Mouse (Mus musculus): ENCODE measurements around the gene Abt1. TPM values are rescaled to one million over a fixed set of nuclear protein-coding genes. Genes with fewer than 3 reads are reported as not detected.

The Abt1 gene
- polyA plus RNA-seq, 1 experiment from 2014 or later, result 11.9 TPM

DNA sequence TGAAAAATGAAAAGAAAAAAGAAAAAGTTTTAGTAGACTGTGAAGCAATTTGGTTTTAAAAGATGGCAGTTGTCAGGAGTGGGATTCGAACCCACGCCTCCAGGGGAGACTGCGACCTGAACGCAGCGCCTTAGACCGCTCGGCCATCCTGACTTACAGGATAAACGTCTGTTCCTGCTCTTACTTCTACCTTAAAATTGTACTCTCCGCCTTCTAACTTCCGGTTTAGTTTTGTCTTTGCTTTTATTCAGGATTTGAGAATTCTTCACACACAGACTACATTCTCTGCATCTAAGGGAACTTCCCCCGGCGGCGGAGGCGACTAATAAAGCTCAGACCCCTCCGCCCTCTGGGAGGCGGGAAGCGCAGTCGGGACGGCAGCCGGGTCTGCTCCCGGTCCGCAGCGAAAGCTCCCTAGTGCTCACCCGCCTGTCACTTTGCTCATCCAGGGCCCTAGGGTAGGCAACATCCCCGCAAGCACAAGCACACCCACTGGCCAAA lies 29.7 kb upstream of the Abt1 start:
- H3K27ac ChIP-seq, result peak overlapping the region; percentile 94
- H3K4me1 ChIP-seq, result no peaks in the 10 kb centered on the region
- peak overlapping the region; percentile 67 for H3K4me3 ChIP-seq
- H3K4me2 ChIP-seq, result peak overlapping the region; percentile 48
- WGBS, result under 1% methylated on average over 25 of the region's 25 CpGs
- no peaks in the 10 kb centered on the region for H3K27me3 ChIP-seq
- peak; percentile 80 for ATAC-seq (ENCODE audit: insufficient number of reproducible peaks, low FRiP score, low TSS enrichment, low read depth)
- H3K9me3 ChIP-seq, result no peaks in the 10 kb centered on the region
- H3K36me3 ChIP-seq, result no peaks in the 10 kb centered on the region
- peak overlapping the region; percentile 57 for H3K9ac ChIP-seq

DNA sequence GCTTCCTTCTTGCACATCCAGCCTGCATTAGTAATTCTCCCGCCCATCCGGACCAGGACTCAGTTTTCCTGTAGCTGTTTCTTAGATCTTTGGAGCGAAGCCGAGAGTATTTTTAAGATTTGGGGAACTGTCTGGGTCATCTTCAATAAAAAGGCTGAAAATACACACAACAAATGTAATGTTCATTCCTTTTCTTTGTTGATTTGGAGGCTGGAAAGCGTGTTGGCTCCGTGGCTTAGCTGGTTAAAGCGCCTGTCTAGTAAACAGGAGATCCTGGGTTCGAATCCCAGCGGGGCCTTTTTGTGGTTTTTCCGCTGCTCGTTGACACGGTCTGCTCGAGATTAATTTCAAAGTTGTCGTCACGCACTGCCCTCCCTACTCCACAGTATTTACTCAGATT lies 26.7 kb upstream of the Abt1 start:
- Histone ChIP-seq H3K9ac (no peak overlapping the region), H3K9me3 (no peaks in the 10 kb centered on the region), H3K4me1 (no peaks in the 10 kb centered on the region), H3K4me2 (peak overlapping the region; percentile 61), H3K4me3 (peak overlapping the region; percentile 54), H3K27ac (peak overlapping the region; percentile 62), H3K36me3 (no peaks in the 10 kb centered on the region), H3K27me3 (no peaks in the 10 kb centered on the region)
- ATAC-seq (ENCODE audit: insufficient number of reproducible peaks, low FRiP score, low TSS enrichment, low read depth), result no peak
- WGBS, result under 1% methylated on average over 15 of the region's 15 CpGs

DNA sequence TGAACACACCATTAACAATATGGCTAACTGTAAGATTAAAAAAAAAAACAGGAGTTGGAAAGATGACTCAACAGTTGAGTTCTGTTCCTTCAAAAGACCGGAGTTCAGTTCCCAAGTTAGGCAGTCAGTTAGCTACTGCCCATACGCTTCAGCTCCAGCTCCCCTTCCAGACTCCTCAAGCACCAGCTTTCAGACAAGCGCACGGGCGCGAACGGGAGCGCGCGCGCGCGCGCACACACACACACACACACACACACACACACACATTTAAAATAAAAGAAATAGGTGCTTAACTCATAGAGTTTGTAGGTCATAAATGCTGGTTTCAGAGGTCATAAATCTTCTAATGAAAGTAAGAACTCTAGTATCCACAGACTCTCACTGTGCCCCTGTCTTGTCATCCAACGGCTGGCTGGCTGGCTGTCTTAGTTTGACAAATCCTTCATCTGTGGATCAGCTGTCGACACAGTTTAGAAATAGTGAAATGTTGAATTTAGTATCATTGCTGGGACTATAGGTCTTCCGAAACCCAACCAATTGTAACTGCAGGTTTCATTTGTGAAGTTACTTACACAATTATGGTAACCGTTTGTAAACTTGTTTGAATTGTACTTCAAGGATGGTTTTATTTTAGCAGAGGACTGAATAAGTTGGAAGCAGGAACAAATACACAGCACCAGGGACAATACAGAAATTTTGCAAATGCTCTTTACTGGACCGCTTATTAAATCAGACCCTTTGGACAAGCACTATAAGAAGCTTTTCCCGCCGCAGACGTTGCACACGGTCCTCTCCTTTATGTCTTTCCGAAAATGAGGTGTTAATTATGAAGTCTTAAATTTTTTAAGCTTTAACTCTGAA lies 25.8 kb upstream of the Abt1 start:
- peak overlapping the region; percentile 11 for H3K9ac ChIP-seq
- no peaks in the 10 kb centered on the region for H3K9me3 ChIP-seq
- peak overlapping the region; percentile 54 for H3K4me3 ChIP-seq
- no peaks in the 10 kb centered on the region for H3K27me3 ChIP-seq
- peak overlapping the region; percentile 61 for H3K4me2 ChIP-seq
- no peak for ATAC-seq (ENCODE audit: insufficient number of reproducible peaks, low FRiP score, low TSS enrichment, low read depth)
- peaks cover 3% of the 10 kb centered on the region for H3K4me1 ChIP-seq
- WGBS, result under 1% methylated on average over 24 of the region's 24 CpGs
- H3K27ac ChIP-seq, result peak overlapping the region; percentile 71
- no peaks in the 10 kb centered on the region for H3K36me3 ChIP-seq

DNA sequence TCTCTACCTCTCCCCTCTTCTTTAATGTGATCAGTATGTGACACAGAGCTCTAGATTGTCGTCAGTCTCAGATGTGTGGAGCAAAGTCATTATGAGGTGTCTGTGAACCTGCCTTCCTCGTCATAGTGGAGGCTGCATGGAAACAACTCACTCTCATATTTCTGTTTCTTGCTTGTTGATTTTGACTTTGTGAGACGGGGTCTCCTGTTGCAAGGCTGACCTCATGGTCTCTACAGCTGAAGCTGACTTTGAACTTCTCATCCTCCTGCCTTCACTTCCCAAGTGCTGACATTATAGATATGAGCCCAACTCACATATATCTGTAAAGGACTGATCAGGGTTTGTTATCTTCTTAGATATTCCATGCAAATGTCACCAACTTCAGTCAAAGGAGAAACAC lies 25.1 kb upstream of the Abt1 start:
- 52% methylated on average over 3 of the region's 3 CpGs for WGBS
- peak overlapping the region; percentile 54 for H3K4me3 ChIP-seq
- no peaks in the 10 kb centered on the region for H3K9me3 ChIP-seq
- no peaks in the 10 kb centered on the region for H3K36me3 ChIP-seq
- no peaks in the 10 kb centered on the region for H3K27me3 ChIP-seq
- H3K4me1 ChIP-seq, result peaks cover 6% of the 10 kb centered on the region
- H3K9ac ChIP-seq, result no peak overlapping the region
- peak overlapping the region; percentile 61 for H3K4me2 ChIP-seq
- peak overlapping the region; percentile 71 for H3K27ac ChIP-seq
- no peak for ATAC-seq (ENCODE audit: insufficient number of reproducible peaks, low FRiP score, low TSS enrichment, low read depth)

DNA sequence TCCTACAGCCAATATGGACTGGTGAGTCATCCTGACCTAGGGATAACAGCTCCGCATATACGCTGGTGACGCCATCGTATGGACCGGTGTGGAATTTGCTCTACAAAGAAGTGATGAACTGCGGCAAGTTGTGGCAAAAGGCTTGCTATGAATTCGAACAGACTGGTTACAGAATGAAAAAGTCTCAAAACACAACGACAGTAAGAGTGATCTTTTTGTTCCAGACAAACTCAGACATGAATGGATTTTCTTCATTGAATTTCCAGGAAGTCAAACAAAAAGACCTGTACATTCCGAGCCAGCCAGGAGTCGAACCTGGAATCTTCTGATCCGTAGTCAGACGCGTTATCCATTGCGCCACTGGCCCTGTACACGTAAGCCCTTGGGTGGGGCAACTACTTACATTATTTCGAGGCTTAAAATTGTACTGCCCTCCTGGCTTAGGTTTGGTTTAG lies 22.9 kb upstream of the Abt1 start:
- no peak for ATAC-seq (ENCODE audit: insufficient number of reproducible peaks, low FRiP score, low TSS enrichment, low read depth)

DNA sequence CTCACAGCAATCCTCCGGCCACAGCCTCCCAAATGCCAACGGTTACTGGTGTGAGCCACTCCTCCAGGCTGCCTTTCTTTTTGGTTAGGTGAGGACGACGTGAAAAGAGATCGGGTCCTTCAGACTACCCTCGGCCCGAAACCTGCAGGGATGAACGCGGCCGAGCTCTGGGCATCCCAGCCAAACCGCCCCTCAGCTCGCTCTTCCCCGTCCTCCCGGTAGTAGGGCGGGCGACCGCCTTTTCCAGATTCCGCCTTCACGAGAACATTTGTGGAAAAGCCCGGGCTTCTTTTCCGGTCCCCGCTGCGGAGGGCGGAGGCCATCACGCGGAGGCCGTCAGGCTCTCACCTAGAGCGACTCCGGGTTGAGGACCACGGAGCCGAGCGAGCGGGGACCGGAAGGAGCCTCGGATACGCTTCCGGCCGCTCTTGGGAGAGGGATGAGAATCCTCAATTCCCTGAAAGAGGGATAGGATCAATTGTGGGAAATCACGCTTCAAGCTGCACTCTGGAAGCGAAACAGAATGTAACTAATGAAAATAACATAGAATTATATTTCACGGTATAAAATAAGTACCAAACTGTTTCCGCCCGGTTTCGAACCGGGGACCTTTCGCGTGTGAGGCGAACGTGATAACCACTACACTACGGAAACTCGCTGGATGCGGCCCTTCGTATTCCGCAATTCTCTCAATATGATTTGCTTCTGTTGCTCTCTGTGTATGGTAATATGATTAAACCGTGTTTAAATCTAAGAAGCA lies 22.1 kb upstream of the Abt1 start:
- under 1% methylated on average over 55 of the region's 55 CpGs for WGBS
- ATAC-seq (ENCODE audit: insufficient number of reproducible peaks, low FRiP score, low TSS enrichment, low read depth), result peak; percentile 92
- no peaks in the 10 kb centered on the region for H3K36me3 ChIP-seq
- H3K9me3 ChIP-seq, result no peaks in the 10 kb centered on the region
- H3K4me3 ChIP-seq, result peak overlapping the region; percentile 59
- H3K4me2 ChIP-seq, result peak overlapping the region; percentile 63
- H3K4me1 ChIP-seq, result peaks cover 6% of the 10 kb centered on the region
- H3K27ac ChIP-seq, result peak overlapping the region; percentile 99
- H3K9ac ChIP-seq, result peak overlapping the region; percentile 72
- H3K27me3 ChIP-seq, result no peaks in the 10 kb centered on the region

More for the DNA sequence above, 22.9 kb upstream of the Abt1 start:
- peaks cover 6% of the 10 kb centered on the region for H3K4me1 ChIP-seq
- under 1% methylated on average over 16 of the region's 16 CpGs for WGBS
- peak overlapping the region; percentile 99 for H3K27ac ChIP-seq
- H3K4me3 ChIP-seq, result peak overlapping the region; percentile 59
- no peaks in the 10 kb centered on the region for H3K27me3 ChIP-seq
- no peaks in the 10 kb centered on the region for H3K36me3 ChIP-seq
- no peaks in the 10 kb centered on the region for H3K9me3 ChIP-seq
- H3K9ac ChIP-seq, result peak overlapping the region; percentile 26; the same call in 1 of the 2 replicates
- peak overlapping the region; percentile 63 for H3K4me2 ChIP-seq

DNA sequence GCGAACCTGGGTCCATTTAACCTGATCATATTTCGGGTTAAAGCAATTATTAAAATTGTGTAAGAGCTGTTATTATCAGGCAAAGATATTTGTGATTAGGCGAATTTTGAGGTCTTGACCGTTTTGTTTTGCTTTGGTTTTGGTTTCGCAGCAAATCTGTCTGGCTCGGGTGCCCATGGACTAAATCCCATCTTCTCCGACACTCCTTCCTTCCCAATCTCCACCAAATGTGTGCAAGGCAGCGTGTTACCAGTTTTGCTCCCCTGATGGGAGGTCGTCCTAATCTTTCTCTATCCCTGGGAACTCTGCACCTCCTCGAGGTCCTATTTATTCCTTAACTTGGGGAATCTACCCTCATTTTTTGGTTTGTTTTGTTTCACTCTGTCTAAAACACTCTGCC lies 21.5 kb upstream of the Abt1 start:
- WGBS, result 3% methylated on average over 10 of the region's 10 CpGs
- Histone ChIP-seq H3K4me3 (peak overlapping the region; percentile 59), H3K9me3 (no peaks in the 10 kb centered on the region), H3K27ac (peak overlapping the region; percentile 99), H3K27me3 (no peaks in the 10 kb centered on the region), H3K4me2 (peak overlapping the region; percentile 63), H3K36me3 (no peaks in the 10 kb centered on the region), H3K9ac (peak overlapping the region; percentile 72), H3K4me1 (peaks cover 6% of the 10 kb centered on the region)
- no peak for ATAC-seq (ENCODE audit: insufficient number of reproducible peaks, low FRiP score, low TSS enrichment, low read depth)

DNA sequence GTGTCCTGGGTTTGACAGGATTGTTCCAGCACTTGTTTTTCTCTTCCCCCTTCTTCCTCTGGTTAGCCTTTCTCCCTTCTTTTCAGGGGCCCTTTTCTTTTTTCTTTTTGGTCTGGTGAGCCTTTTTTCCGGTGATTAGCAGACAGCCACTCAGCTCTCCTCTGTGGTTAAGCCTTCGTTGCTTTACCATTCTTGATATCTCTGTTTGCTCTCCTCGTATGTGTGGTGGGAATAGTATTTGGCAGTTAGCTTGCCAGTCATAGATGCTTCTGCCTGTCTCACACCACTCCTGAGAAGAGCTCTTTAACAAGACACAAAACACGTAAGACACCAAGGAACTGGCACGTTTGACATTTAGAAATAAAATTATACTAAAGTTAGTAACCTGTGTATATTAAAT lies 20.8 kb upstream of the Abt1 start:
- H3K4me1 ChIP-seq, result peaks cover 6% of the 10 kb centered on the region
- no peaks in the 10 kb centered on the region for H3K36me3 ChIP-seq
- H3K4me3 ChIP-seq, result peak overlapping the region; percentile 59
- H3K4me2 ChIP-seq, result peak overlapping the region; percentile 63
- WGBS, result 60% methylated on average over 5 of the region's 5 CpGs
- ATAC-seq (ENCODE audit: insufficient number of reproducible peaks, low FRiP score, low TSS enrichment, low read depth), result no peak
- H3K27ac ChIP-seq, result peak overlapping the region; percentile 33; the same call in 1 of the 2 replicates
- H3K9me3 ChIP-seq, result no peaks in the 10 kb centered on the region
- no peak overlapping the region for H3K9ac ChIP-seq
- H3K27me3 ChIP-seq, result no peaks in the 10 kb centered on the region

DNA sequence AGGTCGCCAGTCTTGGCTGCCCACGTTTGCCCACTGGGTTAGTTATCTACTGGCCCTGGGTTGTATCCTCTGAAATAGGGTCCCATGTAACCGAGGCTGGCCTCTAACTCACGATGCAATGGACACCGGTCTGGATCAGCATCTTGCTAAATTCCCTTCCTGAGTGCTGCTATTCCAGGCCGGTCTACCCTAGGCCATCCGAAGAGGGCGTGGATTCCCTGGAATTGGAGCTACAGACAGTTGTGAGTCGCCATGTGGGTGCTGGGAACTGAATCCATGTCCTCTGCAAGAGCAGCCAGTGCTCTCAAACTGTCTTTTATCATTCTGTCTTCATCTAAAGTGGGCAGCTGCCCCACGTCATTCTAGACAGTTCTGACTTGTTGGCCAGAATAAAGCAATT lies 16.2 kb upstream of the Abt1 start:
- Histone ChIP-seq H3K27me3 (no peaks in the 10 kb centered on the region), H3K4me1 (peaks cover 9% of the 10 kb centered on the region), H3K36me3 (no peaks in the 10 kb centered on the region), H3K4me3 (no peak overlapping the region), H3K9me3 (no peaks in the 10 kb centered on the region), H3K4me2 (no peak overlapping the region), H3K27ac (no peak overlapping the region), H3K9ac (no peak overlapping the region)
- WGBS, result 69% methylated on average over 10 of the region's 10 CpGs
- ATAC-seq (ENCODE audit: insufficient number of reproducible peaks, low FRiP score, low TSS enrichment, low read depth), result no peak

DNA sequence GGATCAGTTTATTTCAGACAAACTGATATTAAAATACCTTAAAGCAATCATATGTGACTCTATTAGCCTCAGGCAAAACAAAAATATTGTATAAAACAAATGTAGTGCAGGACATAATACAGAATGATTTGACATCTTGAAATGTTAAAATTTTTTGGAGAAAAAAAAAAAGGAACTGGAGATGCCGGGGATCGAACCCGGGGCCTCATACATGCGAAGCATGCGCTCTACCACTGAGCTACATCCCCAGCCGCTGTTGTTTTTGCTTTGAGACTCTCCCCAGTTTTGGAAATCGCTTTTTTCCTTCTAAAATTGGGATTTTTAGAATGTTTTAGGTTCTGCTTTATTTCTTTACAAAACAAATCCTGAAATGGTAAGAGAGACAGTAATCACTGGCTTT lies 14.9 kb upstream of the Abt1 start:
- 0% methylated on average over 7 of the region's 7 CpGs for WGBS
- H3K27me3 ChIP-seq, result no peaks in the 10 kb centered on the region
- H3K9ac ChIP-seq, result no peak overlapping the region
- ATAC-seq (ENCODE audit: insufficient number of reproducible peaks, low FRiP score, low TSS enrichment, low read depth), result no peak
- peaks cover 3% of the 10 kb centered on the region; the same call in 1 of the 2 replicates for H3K4me1 ChIP-seq
- H3K4me2 ChIP-seq, result peak overlapping the region; percentile 54
- no peaks in the 10 kb centered on the region for H3K36me3 ChIP-seq
- H3K4me3 ChIP-seq, result peak overlapping the region; percentile 51
- H3K9me3 ChIP-seq, result no peaks in the 10 kb centered on the region
- 0 out of 2 replicates have a peak overlapping the region, but pooled peaks have one; percentile 59 for H3K27ac ChIP-seq

DNA sequence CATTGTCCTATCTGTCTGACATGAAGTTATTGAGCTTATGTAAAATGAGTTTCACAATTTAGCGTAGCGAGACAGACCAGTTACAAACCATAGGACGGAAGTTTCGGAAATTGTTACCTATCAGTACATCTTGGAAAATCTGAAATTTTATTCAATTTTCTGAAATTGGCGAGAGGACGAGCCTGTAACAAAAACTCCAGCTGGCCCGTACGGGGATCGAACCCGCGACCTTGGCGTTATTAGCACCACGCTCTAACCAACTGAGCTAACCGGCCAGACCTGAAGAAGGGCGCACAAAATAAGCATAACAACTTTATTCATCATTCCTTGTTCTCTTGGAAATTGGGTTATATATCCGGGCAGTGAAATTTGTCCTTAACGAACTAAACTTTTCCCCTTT lies 14.2 kb upstream of the Abt1 start:
- 0% methylated on average over 17 of the region's 17 CpGs for WGBS
- H3K27ac ChIP-seq, result peak overlapping the region; percentile 86
- no peaks in the 10 kb centered on the region for H3K36me3 ChIP-seq
- no peaks in the 10 kb centered on the region for H3K27me3 ChIP-seq
- H3K4me1 ChIP-seq, result peaks cover 3% of the 10 kb centered on the region; the same call in 1 of the 2 replicates
- peak overlapping the region; percentile 51 for H3K4me3 ChIP-seq
- peak; percentile 83 for ATAC-seq (ENCODE audit: insufficient number of reproducible peaks, low FRiP score, low TSS enrichment, low read depth)
- no peaks in the 10 kb centered on the region for H3K9me3 ChIP-seq
- peak overlapping the region; percentile 38; the same call in 1 of the 2 replicates for H3K9ac ChIP-seq
- H3K4me2 ChIP-seq, result peak overlapping the region; percentile 54
